Mouse (Mus musculus): ENCODE results near the gene Cyp4f18. TPM values are rescaled to one million over a fixed set of nuclear protein-coding genes. Genes with fewer than 3 reads are reported as not detected.
"Not testable (repeated sequence)": the region's sequence is repeated elsewhere in the genome, so short reads cannot be mapped to it uniquely, and the experiment has no call there.

Gene Cyp4f18
- polyA plus RNA-seq, 1 experiment from 2014 or later, result 0.23 TPM

DNA sequence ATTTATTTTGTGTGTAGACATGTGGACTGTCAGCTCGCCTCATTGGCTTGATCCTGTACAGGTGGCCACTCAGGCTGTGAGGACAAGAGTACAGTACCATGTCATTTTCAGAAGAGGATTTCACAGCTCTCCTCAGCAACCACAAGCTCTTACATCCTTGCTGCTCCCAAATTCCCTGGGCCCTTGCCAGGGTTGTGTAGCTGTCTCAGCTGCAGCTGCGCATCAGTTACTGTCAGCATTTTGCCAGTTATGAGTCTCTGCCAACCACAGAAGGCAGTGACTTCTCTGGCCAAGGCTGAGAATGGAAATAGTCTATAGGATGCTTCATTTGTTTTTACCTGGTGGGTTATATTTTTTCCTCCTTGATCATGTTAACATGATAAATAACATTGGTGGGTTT, 8.7 kb upstream of the Cyp4f18 start:
- Histone ChIP-seq H3K27ac (ENCODE audit: low read depth, low read length) (no peak overlapping the region), H3K4me3 (ENCODE audit: low read depth, low read length) (no peak overlapping the region), H3K4me1 (ENCODE audit: control insufficient read depth, insufficient read depth, low read length) (no peaks in the 10 kb centered on the region), H3K9ac (ENCODE audit: low read length) (no peak overlapping the region), H3K36me3 (ENCODE audit: control insufficient read depth, insufficient read depth, low read length) (no peaks in the 10 kb centered on the region), H3K27me3 (replicated peaks; ENCODE audit: control insufficient read depth, insufficient read depth, low read length) (no peaks in the 10 kb centered on the region), H3K9me3 (replicated peaks; ENCODE audit: control insufficient read depth, low read length) (no peaks in the 10 kb centered on the region), H3K4me2 (ENCODE audit: low read length) (no peak overlapping the region)
- DNase-seq (ENCODE audit: low spot score) (peak; percentile 13), ATAC-seq (no peak)
- 67% methylated on average over 2 of the region's 2 CpGs for whole genome bisulfite sequencing

DNA sequence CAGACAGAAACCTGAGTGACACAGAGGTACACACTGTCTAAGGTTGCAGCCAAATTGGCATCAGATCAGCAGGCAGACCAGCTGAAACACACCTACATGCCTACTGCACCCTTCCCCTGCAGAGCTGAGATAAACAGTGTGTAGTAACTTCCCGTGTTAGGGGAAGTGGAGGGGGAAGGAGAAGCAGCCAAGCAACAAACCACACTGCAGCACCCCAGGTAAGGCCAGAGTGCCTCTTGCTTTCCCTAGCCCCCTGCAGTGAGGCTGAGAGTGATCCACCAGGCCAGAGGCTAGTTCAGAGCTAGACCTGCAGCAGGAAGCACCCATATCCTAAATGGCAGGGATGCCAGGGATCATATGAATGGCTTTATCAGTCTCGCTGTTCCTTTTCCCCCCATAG, 7.9 kb upstream of the Cyp4f18 start:
- H3K9ac ChIP-seq (ENCODE audit: low read length); DNase-seq (ENCODE audit: low spot score): not testable (repeated sequence)
- 80% methylated on average over 2 of the region's 2 CpGs for WGBS

DNA sequence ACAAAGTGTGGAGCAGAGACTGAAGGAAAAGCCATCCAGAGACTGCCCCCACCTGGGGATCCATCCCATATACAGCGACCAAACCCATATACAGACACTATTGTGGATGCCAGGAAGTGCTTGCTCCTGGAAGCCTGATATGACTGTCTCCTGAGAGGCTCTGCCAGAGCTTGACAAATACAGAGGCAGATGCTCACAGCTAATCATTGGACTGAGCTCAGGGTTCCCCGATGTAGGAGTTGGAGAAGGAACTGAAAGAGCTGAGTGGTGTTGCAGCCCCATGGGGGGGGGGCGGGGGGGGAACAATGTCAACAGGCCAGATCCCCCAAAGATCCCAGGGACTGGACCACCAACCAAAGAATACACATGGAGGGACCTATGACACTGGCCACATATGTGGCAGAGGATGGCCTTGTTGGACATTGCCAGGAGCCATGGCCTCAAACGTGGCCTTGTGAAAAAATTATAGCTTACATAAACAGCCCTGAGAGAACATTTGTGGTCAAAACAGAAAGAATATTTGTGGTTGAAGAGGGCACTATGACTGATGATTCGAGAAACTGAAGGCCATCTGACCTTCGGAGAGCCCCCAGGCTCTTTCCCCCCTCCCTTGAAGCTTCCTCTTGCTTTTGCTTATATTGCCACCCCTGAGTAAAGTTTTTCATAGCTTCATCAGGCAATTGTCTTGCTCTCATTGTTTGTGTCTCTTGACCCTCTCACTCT, 4.2 kb upstream of the Cyp4f18 start:
- H3K9me3 ChIP-seq (replicated peaks; ENCODE audit: control insufficient read depth, low read length); H3K27me3 ChIP-seq (replicated peaks; ENCODE audit: control insufficient read depth, insufficient read depth, low read length); H3K9ac ChIP-seq (ENCODE audit: low read length); H3K36me3 ChIP-seq (ENCODE audit: control insufficient read depth, insufficient read depth, low read length); ATAC-seq; DNase-seq (ENCODE audit: low spot score); H3K4me2 ChIP-seq (ENCODE audit: low read length); H3K4me1 ChIP-seq (ENCODE audit: control insufficient read depth, insufficient read depth, low read length); H3K27ac ChIP-seq (ENCODE audit: low read depth, low read length); H3K4me3 ChIP-seq (ENCODE audit: low read depth, low read length): not testable (repeated sequence)
- WGBS, result 70% methylated on average over 6 of the region's 6 CpGs

More for the DNA sequence above, 7.9 kb upstream of the Cyp4f18 start:
- H3K27me3 ChIP-seq (replicated peaks; ENCODE audit: control insufficient read depth, insufficient read depth, low read length); ATAC-seq; H3K4me3 ChIP-seq (ENCODE audit: low read depth, low read length); H3K9me3 ChIP-seq (replicated peaks; ENCODE audit: control insufficient read depth, low read length); H3K36me3 ChIP-seq (ENCODE audit: control insufficient read depth, insufficient read depth, low read length); H3K4me2 ChIP-seq (ENCODE audit: low read length); H3K4me1 ChIP-seq (ENCODE audit: control insufficient read depth, insufficient read depth, low read length); H3K27ac ChIP-seq (ENCODE audit: low read depth, low read length): not testable (repeated sequence)

DNA sequence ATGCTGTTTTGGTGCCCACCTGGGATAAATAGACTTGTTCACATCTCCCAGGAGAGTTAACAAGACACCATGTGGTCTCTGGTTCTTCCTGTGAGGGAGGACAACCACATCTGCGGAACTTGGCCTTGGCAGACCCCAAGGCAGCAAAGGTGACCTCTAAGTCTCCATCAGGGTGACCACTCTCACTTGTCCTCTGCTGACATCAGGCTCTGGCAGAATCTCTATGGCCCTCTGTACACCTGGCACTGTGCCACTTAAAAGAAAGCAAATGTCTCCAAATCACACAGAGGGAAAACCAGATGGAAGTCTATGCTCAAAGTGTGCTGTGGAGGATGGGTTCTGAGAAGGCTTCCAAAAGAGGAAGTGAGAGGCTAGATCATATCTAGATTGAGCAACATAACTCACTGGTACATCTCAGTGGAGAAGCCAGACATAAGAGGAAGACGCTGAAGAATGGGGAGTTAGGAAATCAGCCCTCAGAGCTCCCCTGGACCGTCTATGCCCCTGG, 1.2 kb downstream of the Cyp4f18 start:
- Histone ChIP-seq H3K9me3 (replicated peaks; ENCODE audit: control insufficient read depth, low read length) (no peaks in the 10 kb centered on the region), H3K4me1 (ENCODE audit: control insufficient read depth, insufficient read depth, low read length) (no peaks in the 10 kb centered on the region), H3K4me3 (ENCODE audit: low read depth, low read length) (no peak overlapping the region), H3K27me3 (replicated peaks; ENCODE audit: control insufficient read depth, insufficient read depth, low read length) (no peaks in the 10 kb centered on the region), H3K36me3 (ENCODE audit: control insufficient read depth, insufficient read depth, low read length) (no peaks in the 10 kb centered on the region), H3K4me2 (ENCODE audit: low read length) (no peak overlapping the region), H3K27ac (ENCODE audit: low read depth, low read length) (no peak overlapping the region), H3K9ac (ENCODE audit: low read length) (no peak overlapping the region)
- DNase-seq (ENCODE audit: low spot score) (no peak), ATAC-seq (no peak)
- 78% methylated on average over 3 of the region's 3 CpGs for WGBS

DNA sequence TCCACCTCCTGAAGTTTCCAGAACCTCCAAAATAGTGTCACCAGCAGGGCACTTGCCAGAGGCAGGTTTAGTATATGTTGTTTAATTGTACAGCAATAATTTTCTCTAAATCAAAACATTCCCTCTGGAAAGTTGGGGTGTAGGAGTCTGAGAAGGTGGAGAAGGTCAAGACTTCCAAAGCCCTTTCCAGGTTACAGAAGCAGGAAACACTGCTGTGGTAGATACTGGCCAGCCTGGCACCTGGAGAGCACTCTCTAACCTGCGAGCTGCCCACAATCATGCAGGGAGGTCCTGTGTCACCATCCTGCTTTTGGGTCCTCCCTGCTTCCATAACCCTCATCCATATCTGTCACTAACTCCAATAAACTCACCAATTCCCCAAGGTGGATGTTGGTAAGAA, 2.7 kb downstream of the Cyp4f18 start:
- H3K9me3 ChIP-seq (replicated peaks; ENCODE audit: control insufficient read depth, low read length), result no peaks in the 10 kb centered on the region
- H3K36me3 ChIP-seq (ENCODE audit: control insufficient read depth, insufficient read depth, low read length), result no peaks in the 10 kb centered on the region
- ATAC-seq, result no peak
- no peaks in the 10 kb centered on the region for H3K27me3 ChIP-seq (replicated peaks; ENCODE audit: control insufficient read depth, insufficient read depth, low read length)
- no peak overlapping the region for H3K27ac ChIP-seq (ENCODE audit: low read depth, low read length)
- H3K4me3 ChIP-seq (ENCODE audit: low read depth, low read length), result no peak overlapping the region
- no peak for DNase-seq (ENCODE audit: low spot score)
- no peaks in the 10 kb centered on the region for H3K4me1 ChIP-seq (ENCODE audit: control insufficient read depth, insufficient read depth, low read length)
- H3K9ac ChIP-seq (ENCODE audit: low read length), result no peak overlapping the region
- 89% methylated on average over 1 of the region's 1 CpGs for WGBS
- no peak overlapping the region for H3K4me2 ChIP-seq (ENCODE audit: low read length)

DNA sequence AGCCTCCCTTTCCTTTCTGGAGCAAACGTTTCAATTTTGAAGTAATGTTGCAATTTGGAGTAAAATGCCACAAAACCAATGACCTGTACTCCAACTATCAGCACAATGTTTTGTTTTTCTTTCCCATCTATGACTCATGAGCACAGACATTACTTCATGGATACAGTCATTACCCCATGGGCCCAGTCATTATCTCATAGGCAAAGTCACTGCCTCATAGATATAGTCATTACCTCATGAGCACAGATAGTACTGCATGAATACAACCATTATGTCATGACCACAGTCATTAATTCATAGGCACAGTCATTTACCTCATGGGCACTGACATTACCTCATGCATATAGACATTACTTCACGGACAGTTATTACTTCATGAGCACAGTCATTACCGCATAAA, 3.5 kb downstream of the Cyp4f18 start:
- Histone ChIP-seq H3K4me3 (ENCODE audit: low read depth, low read length) (no peak overlapping the region), H3K36me3 (ENCODE audit: control insufficient read depth, insufficient read depth, low read length) (no peaks in the 10 kb centered on the region), H3K9ac (ENCODE audit: low read length) (no peak overlapping the region), H3K4me2 (ENCODE audit: low read length) (no peak overlapping the region), H3K27me3 (replicated peaks; ENCODE audit: control insufficient read depth, insufficient read depth, low read length) (no peaks in the 10 kb centered on the region), H3K4me1 (ENCODE audit: control insufficient read depth, insufficient read depth, low read length) (no peaks in the 10 kb centered on the region), H3K27ac (ENCODE audit: low read depth, low read length) (no peak overlapping the region), H3K9me3 (replicated peaks; ENCODE audit: control insufficient read depth, low read length) (no peaks in the 10 kb centered on the region)
- DNase-seq (ENCODE audit: low spot score), result no peak
- no peak for ATAC-seq
- WGBS, result 89% methylated on average over 3 of the region's 3 CpGs

DNA sequence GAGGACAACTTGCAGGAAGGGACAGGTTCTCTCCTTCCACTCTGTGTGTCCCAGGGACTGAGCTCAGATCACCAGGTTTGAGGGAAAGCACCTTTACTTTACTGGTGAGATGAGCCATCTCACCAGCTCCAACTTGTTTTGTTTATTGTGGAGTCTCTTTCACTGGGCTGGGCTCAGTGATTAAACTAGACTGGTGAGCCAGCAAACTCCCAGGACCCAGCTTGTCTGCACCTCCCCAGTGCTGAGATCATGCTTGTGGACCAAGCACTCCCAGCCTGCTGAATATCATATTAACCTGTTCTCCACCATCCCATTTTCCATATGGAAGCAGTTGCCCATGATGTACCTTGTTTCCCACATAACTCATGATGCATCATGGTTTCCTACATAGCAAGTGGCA, 6.5 kb downstream of the Cyp4f18 start:
- ATAC-seq, result no peak
- Histone ChIP-seq H3K36me3 (ENCODE audit: control insufficient read depth, insufficient read depth, low read length) (no peaks in the 10 kb centered on the region), H3K9me3 (replicated peaks; ENCODE audit: control insufficient read depth, low read length) (no peaks in the 10 kb centered on the region), H3K4me2 (ENCODE audit: low read length) (no peak overlapping the region), H3K27me3 (replicated peaks; ENCODE audit: control insufficient read depth, insufficient read depth, low read length) (no peaks in the 10 kb centered on the region), H3K27ac (ENCODE audit: low read depth, low read length) (no peak overlapping the region), H3K4me1 (ENCODE audit: control insufficient read depth, insufficient read depth, low read length) (no peaks in the 10 kb centered on the region), H3K9ac (ENCODE audit: low read length) (no peak overlapping the region), H3K4me3 (ENCODE audit: low read depth, low read length) (no peak overlapping the region)
- no peak for DNase-seq (ENCODE audit: low spot score)

DNA sequence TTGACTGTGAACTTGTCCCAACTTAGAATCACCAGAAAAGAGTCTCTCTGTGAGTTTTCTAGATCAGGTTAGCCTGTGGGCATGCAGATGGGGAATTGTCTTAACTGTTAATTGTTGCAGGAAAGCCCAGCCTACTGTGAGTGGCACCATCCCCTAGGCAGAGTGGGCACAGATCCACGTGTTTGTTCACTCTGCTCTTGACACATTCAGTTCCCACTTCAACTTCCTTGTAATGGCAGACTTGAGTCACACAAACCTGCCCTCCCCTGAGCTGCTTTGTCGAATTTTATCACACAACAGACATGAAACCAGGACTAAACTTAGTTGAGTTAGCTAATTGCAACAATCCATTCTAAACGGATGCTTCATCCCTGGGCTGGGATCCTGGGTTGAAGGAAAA, 9.2 kb downstream of the Cyp4f18 start:
- Histone ChIP-seq H3K4me1 (ENCODE audit: control insufficient read depth, insufficient read depth, low read length) (no peaks in the 10 kb centered on the region), H3K9me3 (replicated peaks; ENCODE audit: control insufficient read depth, low read length) (no peaks in the 10 kb centered on the region), H3K36me3 (ENCODE audit: control insufficient read depth, insufficient read depth, low read length) (no peaks in the 10 kb centered on the region), H3K9ac (ENCODE audit: low read length) (no peak overlapping the region), H3K4me3 (ENCODE audit: low read depth, low read length) (no peak overlapping the region), H3K27ac (ENCODE audit: low read depth, low read length) (no peak overlapping the region), H3K27me3 (replicated peaks; ENCODE audit: control insufficient read depth, insufficient read depth, low read length) (no peaks in the 10 kb centered on the region), H3K4me2 (ENCODE audit: low read length) (no peak overlapping the region)
- WGBS, result 69% methylated on average over 3 of the region's 3 CpGs
- no peak for ATAC-seq
- DNase-seq (ENCODE audit: low spot score), result no peak

DNA sequence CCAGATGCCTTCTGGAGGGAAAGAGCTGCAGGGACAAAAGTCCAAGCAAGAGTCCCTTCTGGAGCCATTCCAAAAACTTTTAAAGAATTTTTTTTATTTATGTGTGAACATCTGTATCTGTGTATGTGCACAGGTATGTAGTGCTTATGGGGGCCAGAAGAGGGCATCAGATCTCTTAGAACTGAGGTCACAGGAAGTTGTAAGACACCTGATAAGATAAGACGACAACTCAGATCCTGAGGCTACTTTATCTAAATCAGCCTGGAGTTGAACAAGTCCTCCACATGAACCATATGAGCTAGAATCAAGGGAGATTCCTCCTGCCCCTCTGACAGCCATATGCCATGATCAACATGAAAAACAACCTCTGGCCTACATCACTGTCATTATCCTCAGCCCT, 10.0 kb downstream of the Cyp4f18 start:
- H3K4me2 ChIP-seq (ENCODE audit: low read length), result no peak overlapping the region
- no peak overlapping the region for H3K4me3 ChIP-seq (ENCODE audit: low read depth, low read length)
- no peaks in the 10 kb centered on the region for H3K9me3 ChIP-seq (replicated peaks; ENCODE audit: control insufficient read depth, low read length)
- ATAC-seq (no peak), DNase-seq (ENCODE audit: low spot score) (no peak)
- no peaks in the 10 kb centered on the region for H3K36me3 ChIP-seq (ENCODE audit: control insufficient read depth, insufficient read depth, low read length)
- no peaks in the 10 kb centered on the region for H3K27me3 ChIP-seq (replicated peaks; ENCODE audit: control insufficient read depth, insufficient read depth, low read length)
- no peak overlapping the region for H3K27ac ChIP-seq (ENCODE audit: low read depth, low read length)
- no peaks in the 10 kb centered on the region for H3K4me1 ChIP-seq (ENCODE audit: control insufficient read depth, insufficient read depth, low read length)
- H3K9ac ChIP-seq (ENCODE audit: low read length), result no peak overlapping the region
- WGBS, result 88% methylated on average over 1 of the region's 1 CpGs

Measured in forebrain, embryonic 14.5 days (tissue).